Mouse (Mus musculus): ENCODE data around the gene Frmd4a. TPM values are rescaled to one million over a fixed set of nuclear protein-coding genes. Genes with fewer than 3 reads are reported as not detected.
A peak's percentile ranks its signal among the peaks of the same experiment; 100 is the strongest.

Gene Frmd4a
- total RNA-seq (2014; rRNA removed) (52.3 and 55.8 TPM in 2 replicates), polyA plus RNA-seq (2015; fragmentation: Nextera tagmentation; extraction: Ambion mirVana) (40.2 and 40.7 TPM in 2 replicates)

DNA sequence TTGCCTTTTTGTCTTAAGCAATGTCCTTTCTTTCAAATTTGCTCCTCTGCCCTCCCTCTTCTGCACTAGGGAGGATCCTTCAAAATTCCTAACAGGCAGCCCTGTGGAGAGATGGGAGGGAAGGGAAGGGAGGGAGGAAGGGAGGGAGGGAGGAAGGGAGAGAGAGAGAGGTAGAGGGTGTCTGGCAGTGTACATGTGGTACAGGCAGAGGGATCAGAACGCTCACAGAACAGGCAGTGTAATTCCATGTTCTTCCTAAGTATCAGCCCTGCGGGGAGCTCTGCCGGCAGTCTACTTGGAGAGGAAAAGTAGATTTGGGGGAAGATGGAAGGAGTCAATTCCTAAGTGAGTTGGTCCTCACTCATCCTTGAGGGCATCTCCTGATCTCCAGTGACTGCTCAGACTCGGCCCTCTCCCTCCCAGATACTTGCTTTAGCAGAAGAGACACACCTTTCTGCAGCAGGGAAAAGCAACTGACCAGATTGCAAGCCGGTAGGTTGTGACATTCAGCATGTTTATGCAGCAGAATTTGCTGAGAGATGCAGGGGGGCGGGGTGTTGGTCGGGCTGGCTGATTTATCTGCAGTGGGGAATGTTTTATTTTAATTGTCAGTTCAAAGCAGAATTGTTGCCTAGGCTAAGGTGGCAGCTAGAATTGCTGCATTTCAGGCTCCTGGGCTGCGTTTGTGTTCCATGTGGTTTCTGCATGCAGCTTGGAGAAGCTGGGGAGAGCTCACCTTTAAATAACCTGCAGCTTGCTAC lies at the start of gene Frmd4a:
TSS of gene Frmd4a (plus strand) at position 190 of the 761 bp plus-strand sequence.
- Histone ChIP-seq H3K27me3 (ENCODE audit: insufficient read depth, low read length) (no peaks in the 10 kb centered on the region), H3K4me3 (ENCODE audit: low read length) (peak within 1 kb of the TSS; percentile 42), H3K4me1 (ENCODE audit: insufficient read depth, low read length) (peaks cover 7% of the 10 kb centered on the region; the same call in 1 of the 2 replicates), H3K9me3 (ENCODE audit: low read length) (no peaks in the 10 kb centered on the region), H3K36me3 (ENCODE audit: insufficient read depth, low read length) (no peaks in the 10 kb centered on the region), H3K9ac (replicated peaks; ENCODE audit: low read length) (peak within 1 kb of the TSS; percentile 53), H3K27ac (peak within 1 kb of the TSS; percentile 78), H3K4me2 (ENCODE audit: low read depth, low read length) (peak within 1 kb of the TSS; percentile 55)
- ATAC-seq: peak; percentile 73; the same call in 1 of the 2 replicates
- peak; percentile 54 for DNase-seq (ENCODE audit: low spot score)
- 30% methylated on average over 8 of the region's 8 CpGs for WGBS
- no peak for TF ChIP-seq CTCF (IDR thresholded peaks at IDR 0.05; ENCODE audit: low read depth)

DNA sequence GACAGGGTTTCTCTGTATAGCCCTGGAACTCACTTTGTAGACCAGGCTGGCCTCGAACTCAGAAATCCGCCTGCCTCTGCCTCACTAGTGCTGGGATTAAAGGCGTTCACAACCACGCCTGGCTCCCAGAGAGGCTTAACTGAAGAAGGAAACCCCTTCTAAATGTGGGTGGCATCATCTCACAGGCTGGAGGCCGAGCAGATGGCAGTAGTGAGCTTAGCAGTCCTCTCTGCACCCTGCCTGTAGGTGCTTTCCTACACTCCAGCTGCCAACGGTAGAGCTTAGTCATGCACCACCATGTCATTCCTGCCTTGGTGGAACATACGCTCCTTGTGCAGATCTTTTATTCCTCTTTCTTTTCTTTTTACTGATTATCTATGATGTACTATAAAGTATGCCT lies 28.6 kb upstream of the Frmd4a start:
- H3K27me3 ChIP-seq (ENCODE audit: insufficient read depth, low read length): no peaks in the 10 kb centered on the region
- H3K9ac ChIP-seq (replicated peaks; ENCODE audit: low read length): no peak overlapping the region
- H3K4me1 ChIP-seq (ENCODE audit: insufficient read depth, low read length): no peaks in the 10 kb centered on the region
- no peak overlapping the region for H3K4me2 ChIP-seq (ENCODE audit: low read depth, low read length)
- H3K36me3 ChIP-seq (ENCODE audit: insufficient read depth, low read length): no peaks in the 10 kb centered on the region
- DNase-seq (ENCODE audit: low spot score): no peak
- no peak overlapping the region for H3K27ac ChIP-seq
- TF ChIP-seq CTCF (IDR thresholded peaks at IDR 0.05; ENCODE audit: low read depth): no peak
- no peaks in the 10 kb centered on the region for H3K9me3 ChIP-seq (ENCODE audit: low read length)
- H3K4me3 ChIP-seq (ENCODE audit: low read length): no peak overlapping the region
- 89% methylated on average over 7 of the region's 7 CpGs for WGBS
- ATAC-seq: no peak

DNA sequence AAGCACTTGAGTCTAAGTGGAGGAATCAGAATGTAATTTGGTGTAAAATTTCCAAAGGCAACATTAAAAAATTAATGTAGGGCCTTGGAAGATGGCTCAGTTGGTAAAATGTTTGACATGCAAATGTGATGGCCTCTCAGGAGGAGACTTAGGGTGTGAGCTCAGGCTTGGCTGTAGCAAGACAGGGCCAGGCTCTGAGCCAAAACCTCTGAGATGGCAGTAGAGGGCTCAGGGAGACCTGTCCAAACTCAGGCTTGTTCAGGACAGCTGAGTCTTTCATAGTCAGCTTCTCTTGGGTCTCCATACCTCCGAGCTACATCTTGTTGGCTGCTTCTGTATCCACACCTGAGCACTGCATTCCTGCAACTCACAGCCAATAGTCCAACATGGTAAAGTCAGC lies 27.1 kb upstream of the Frmd4a start:
- DNase-seq (ENCODE audit: low spot score) (no peak), ATAC-seq (no peak)
- Histone ChIP-seq H3K4me2 (ENCODE audit: low read depth, low read length) (no peak overlapping the region), H3K9ac (replicated peaks; ENCODE audit: low read length) (no peak overlapping the region), H3K4me1 (ENCODE audit: insufficient read depth, low read length) (no peaks in the 10 kb centered on the region), H3K27me3 (ENCODE audit: insufficient read depth, low read length) (no peaks in the 10 kb centered on the region), H3K27ac (no peak overlapping the region), H3K4me3 (ENCODE audit: low read length) (no peak overlapping the region), H3K36me3 (ENCODE audit: insufficient read depth, low read length) (no peaks in the 10 kb centered on the region), H3K9me3 (ENCODE audit: low read length) (no peaks in the 10 kb centered on the region)
- 68% methylated on average over 1 of the region's 1 CpGs for WGBS
- TF ChIP-seq CTCF (IDR thresholded peaks at IDR 0.05; ENCODE audit: low read depth): no peak

DNA sequence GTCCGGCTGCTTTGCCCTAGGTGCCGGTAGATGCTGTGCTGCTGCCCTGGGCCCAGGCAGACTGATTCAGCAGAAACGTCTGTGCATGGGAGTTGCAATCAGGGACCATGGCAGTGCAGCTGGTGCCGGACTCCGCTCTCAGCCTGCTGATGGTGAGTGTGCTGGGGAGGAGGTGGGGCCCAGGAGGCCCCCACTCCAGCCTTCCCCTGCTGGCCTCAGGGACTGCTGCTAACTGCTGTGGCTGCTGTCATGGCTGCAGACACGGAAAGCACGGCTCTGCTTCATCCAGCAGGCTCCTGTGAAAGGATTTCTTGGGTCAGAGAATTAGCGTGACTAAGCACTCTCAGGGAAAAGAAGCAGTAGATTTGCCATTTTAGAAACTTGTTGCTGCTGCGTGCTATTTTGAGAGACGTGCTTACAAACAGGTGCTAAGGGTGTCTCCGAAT lies 937 bp downstream of the Frmd4a start:
- H3K4me1 ChIP-seq (ENCODE audit: insufficient read depth, low read length): peaks cover 7% of the 10 kb centered on the region; the same call in 1 of the 2 replicates
- H3K4me2 ChIP-seq (ENCODE audit: low read depth, low read length): peak overlapping the region; percentile 55
- no peak for TF ChIP-seq CTCF (IDR thresholded peaks at IDR 0.05; ENCODE audit: low read depth)
- DNase-seq (ENCODE audit: low spot score) (peak; percentile 64), ATAC-seq (peak; percentile 91)
- H3K36me3 ChIP-seq (ENCODE audit: insufficient read depth, low read length): no peaks in the 10 kb centered on the region
- peak overlapping the region; percentile 42 for H3K4me3 ChIP-seq (ENCODE audit: low read length)
- H3K27ac ChIP-seq: peak overlapping the region; percentile 78
- H3K9me3 ChIP-seq (ENCODE audit: low read length): no peaks in the 10 kb centered on the region
- WGBS: 17% methylated on average over 11 of the region's 11 CpGs
- peak overlapping the region; percentile 53 for H3K9ac ChIP-seq (replicated peaks; ENCODE audit: low read length)
- H3K27me3 ChIP-seq (ENCODE audit: insufficient read depth, low read length): no peaks in the 10 kb centered on the region

DNA sequence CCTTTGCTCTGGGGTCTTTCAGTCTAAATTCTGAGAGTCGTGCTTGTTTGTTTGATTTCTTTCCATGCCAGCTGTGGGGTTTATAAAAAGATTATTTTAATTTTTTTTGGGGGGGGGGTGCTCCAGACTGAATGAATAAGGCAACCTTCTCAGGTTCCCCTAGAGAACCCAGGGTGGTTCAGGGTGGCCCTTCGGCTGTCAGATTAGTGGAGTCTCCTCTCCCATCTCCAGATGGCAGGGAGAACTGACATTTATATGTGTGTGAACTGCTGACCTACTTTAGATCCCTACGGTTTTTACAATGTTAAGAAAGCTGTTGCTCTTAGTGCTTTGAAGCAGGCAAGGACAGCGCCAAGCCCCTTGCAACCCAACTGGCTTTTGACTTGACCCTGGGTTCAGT lies 1.4 kb downstream of the Frmd4a start:
- DNase-seq (ENCODE audit: low spot score) (no peak), ATAC-seq (no peak)
- Histone ChIP-seq H3K9ac (replicated peaks; ENCODE audit: low read length) (no peak overlapping the region; the same call in 1 of the 2 replicates), H3K4me3 (ENCODE audit: low read length) (peak overlapping the region; percentile 42), H3K4me2 (ENCODE audit: low read depth, low read length) (peak overlapping the region; percentile 55), H3K27me3 (ENCODE audit: insufficient read depth, low read length) (no peaks in the 10 kb centered on the region), H3K27ac (peak overlapping the region; percentile 78), H3K36me3 (ENCODE audit: insufficient read depth, low read length) (no peaks in the 10 kb centered on the region), H3K9me3 (ENCODE audit: low read length) (no peaks in the 10 kb centered on the region), H3K4me1 (ENCODE audit: insufficient read depth, low read length) (peaks cover 7% of the 10 kb centered on the region; the same call in 1 of the 2 replicates)
- no peak for TF ChIP-seq CTCF (IDR thresholded peaks at IDR 0.05; ENCODE audit: low read depth)
- WGBS: 41% methylated on average over 4 of the region's 4 CpGs

DNA sequence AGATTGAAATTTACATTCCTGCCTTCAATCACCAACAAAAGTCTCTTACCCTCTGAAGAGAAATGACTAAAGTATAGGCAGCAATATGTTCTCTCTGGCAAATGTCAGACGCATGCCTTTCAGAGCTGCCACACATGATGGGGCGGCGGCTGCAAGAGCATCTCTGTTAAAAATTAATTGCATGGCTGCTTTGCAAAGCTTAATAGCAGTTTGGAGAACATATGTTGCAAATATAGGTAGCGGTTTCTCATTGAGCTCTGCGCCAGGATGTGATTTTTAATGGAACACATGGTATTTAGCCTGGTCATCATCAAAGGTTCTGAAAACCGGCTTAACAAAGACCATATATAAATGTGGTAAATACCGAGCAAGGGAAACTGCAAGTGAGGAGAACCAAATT lies 7.4 kb downstream of the Frmd4a start:
- H3K4me2 ChIP-seq (ENCODE audit: low read depth, low read length): no peak overlapping the region
- WGBS: 65% methylated on average over 7 of the region's 7 CpGs
- DNase-seq (ENCODE audit: low spot score): no peak

More for the DNA sequence above, 7.4 kb downstream of the Frmd4a start:
- H3K36me3 ChIP-seq (ENCODE audit: insufficient read depth, low read length): no peaks in the 10 kb centered on the region
- H3K9ac ChIP-seq (replicated peaks; ENCODE audit: low read length): no peak overlapping the region
- no peaks in the 10 kb centered on the region for H3K27me3 ChIP-seq (ENCODE audit: insufficient read depth, low read length)
- H3K9me3 ChIP-seq (ENCODE audit: low read length): no peaks in the 10 kb centered on the region
- ATAC-seq: no peak
- H3K4me1 ChIP-seq (ENCODE audit: insufficient read depth, low read length): no peaks in the 10 kb centered on the region
- no peak for TF ChIP-seq CTCF (IDR thresholded peaks at IDR 0.05; ENCODE audit: low read depth)
- no peak overlapping the region for H3K4me3 ChIP-seq (ENCODE audit: low read length)
- no peak overlapping the region for H3K27ac ChIP-seq

All from hindbrain, postnatal 0 days (tissue).